27 mouse cellular contexts compared by ENCODE assay signal in genomic region chr6:135161356-135161755, GRCm38 (mm10). TPM values are rescaled to one million over a fixed set of nuclear protein-coding genes. Genes with fewer than 3 reads are reported as not detected.
"Had no signal": no experiment of that assay in that cellular context is flagged by ENCODE, and none has a peak within 500 bp of the region (broad histone marks: within the 10 kb centered on the region; RNA-seq: fewer than 3 reads in every experiment).

No protein-coding gene starts in this region.

- H3K36me3 ChIP-seq: limb, embryonic 12.5 days; limb, embryonic 15.5 days; lung, embryonic 15.5 days; stomach, embryonic 15.5 days had no signal

- H3K27ac ChIP-seq: kidney, postnatal 0 days; limb, embryonic 12.5 days; limb, embryonic 15.5 days; lung, embryonic 15.5 days; macrophage; stomach, embryonic 15.5 days had no signal

- H3K4me2 ChIP-seq: limb, embryonic 12.5 days; limb, embryonic 15.5 days; lung, embryonic 15.5 days; midbrain, embryonic 11.5 days; stomach, embryonic 15.5 days had no signal

- DNase-seq: kidney, adult 2 months; kidney, postnatal 25 days; layer of hippocampus, adult 9-11 months; left cerebral cortex, postnatal 4 days; lung, adult 18-20 months; midbrain, embryonic 14.5 days; right cerebral cortex, adult 18-20 months; right cerebral cortex, postnatal 14 days; right cerebral cortex, postnatal 4 days; spleen, adult 18-20 months; thymus, postnatal 25 days had no signal

- ATAC-seq: intestine, postnatal 0 days had no signal

- H3K4me3 ChIP-seq: limb, embryonic 12.5 days; limb, embryonic 15.5 days; lung, embryonic 15.5 days; stomach, embryonic 15.5 days had no signal

- H3K9ac ChIP-seq: limb, embryonic 12.5 days; limb, embryonic 15.5 days; lung, embryonic 15.5 days; stomach, embryonic 15.5 days had no signal

- H3K9me3 ChIP-seq: limb, embryonic 12.5 days; limb, embryonic 15.5 days; lung, embryonic 15.5 days; stomach, embryonic 15.5 days had no signal

- H3K4me1 ChIP-seq: limb, embryonic 12.5 days; limb, embryonic 15.5 days; lung, embryonic 15.5 days had no signal

- H3K27me3 ChIP-seq: limb, embryonic 12.5 days; limb, embryonic 15.5 days; lung, embryonic 15.5 days; stomach, embryonic 15.5 days had no signal

RNA-seq across cellular contexts. Expression of gene Gprc5d, which starts 43.3 kb away (rescaled TPM):
- total RNA-seq: layer of hippocampus, postnatal 25 days; left cerebral cortex, adult 18-20 months; left cerebral cortex, postnatal 4 days; megakaryocyte-erythroid progenitor cell, adult 5-6 weeks; midbrain, postnatal 0 days had no signal
- polyA plus RNA-seq: intestine, embryonic 14.5 days; intestine, postnatal 0 days; kidney, embryonic 14.5 days; limb, embryonic 12.5 days; limb, embryonic 15.5 days; lung, embryonic 15.5 days; macrophage; midbrain, embryonic 11.5 days; midbrain, embryonic 14.5 days; neural tube, embryonic 11.5 days; neural tube, embryonic 14.5 days; stomach, embryonic 15.5 days had no signal
